8 mouse cellular contexts compared by ENCODE assay signal in the genomic region with DNA sequence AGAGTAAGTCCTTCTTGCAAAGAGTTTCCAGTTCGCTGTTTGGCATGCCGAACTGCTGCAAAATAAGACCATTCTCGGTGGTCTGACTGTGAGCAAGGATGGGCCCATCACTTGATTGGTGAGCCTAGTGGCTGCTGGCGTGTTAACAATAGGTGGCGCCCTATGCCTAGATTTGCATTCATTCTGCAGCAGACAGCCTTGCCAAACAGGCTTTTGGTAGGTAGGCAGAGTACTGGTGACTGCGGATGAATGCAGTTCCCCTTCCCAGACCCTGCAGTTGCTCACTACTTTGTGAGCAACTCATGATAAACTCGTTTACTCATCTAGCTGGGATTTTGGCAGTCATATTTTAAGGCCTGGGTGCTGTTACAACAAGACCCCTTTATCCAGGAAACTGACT. TPM values are rescaled to one million over a fixed set of nuclear protein-coding genes. Genes with fewer than 3 reads are reported as not detected.
DNase-seq lines count a peak whose midpoint lies in the region; ATAC-seq and TF ChIP-seq lines count a peak whose summit lies in the region.

No protein-coding gene starts in this region.

- no peak for TF ChIP-seq POLR2A in brain, embryonic 14.5 days (IDR thresholded peaks at IDR 0.05; ENCODE audit: borderline replicate concordance, extremely low read depth, insufficient read depth, insufficient read length, poor library complexity, severe bottlenecking)

- no peak overlapping the region for H3K9ac ChIP-seq in midbrain, embryonic 16.5 days (ENCODE audit: low read depth, low read length)

- DNase-seq in midbrain, embryonic 10.5 days (ENCODE audit: low spot score), result peak; percentile 62
- DNase-seq in brain, embryonic 14.5 days (ENCODE audit: low read depth), result peak; percentile 84
- peak; percentile 54 to 75 for DNase-seq in kidney, postnatal 36 days
- DNase-seq in lung, adult 18-20 months, result peak; percentile 35 to 60
- peak; percentile 34 for DNase-seq in right cerebral cortex, postnatal 14 days
- no peak for DNase-seq in spleen, postnatal 14 days (ENCODE audit: low spot score in 2 of 2)

- H3K4me1 ChIP-seq in midbrain, embryonic 10.5 days, result peaks cover 21% of the 10 kb centered on the region
- peaks cover 3% of the 10 kb centered on the region; the same call in 1 of the 2 replicates for H3K4me1 ChIP-seq in midbrain, embryonic 16.5 days (ENCODE audit: control insufficient read depth, insufficient read depth, low read length)

- no peak overlapping the region for H3K27ac ChIP-seq in midbrain, embryonic 10.5 days (replicated peaks)
- no peak overlapping the region for H3K27ac ChIP-seq in midbrain, embryonic 16.5 days (ENCODE audit: low read length)

- H3K9me3 ChIP-seq in midbrain, embryonic 10.5 days (replicated peaks), result no peaks in the 10 kb centered on the region; the same call in 1 of the 2 replicates
- H3K9me3 ChIP-seq in midbrain, embryonic 16.5 days (replicated peaks; ENCODE audit: control insufficient read depth, low read length, poor library complexity, severe bottlenecking), result 0 out of 2 replicates have a peak, but pooled peaks cover 3% of the 10 kb centered on the region

- no peak for ATAC-seq in midbrain, embryonic 16.5 days
- ATAC-seq in granulocyte monocyte progenitor cell, adult 5-6 weeks (replicated peaks; ENCODE audit: poor library complexity, severe bottlenecking), result peak; percentile 59

- H3K36me3 ChIP-seq in midbrain, embryonic 10.5 days, result no peaks in the 10 kb centered on the region
- H3K36me3 ChIP-seq in midbrain, embryonic 16.5 days (ENCODE audit: control insufficient read depth, insufficient read depth, low read length), result no peaks in the 10 kb centered on the region

- 20% methylated on average over 7 of the region's 7 CpGs for WGBS in midbrain, embryonic 10.5 days
- 27% methylated on average over 7 of the region's 7 CpGs for WGBS in midbrain, embryonic 16.5 days

- no peaks in the 10 kb centered on the region for H3K27me3 ChIP-seq in midbrain, embryonic 10.5 days (ENCODE audit: low read depth, poor library complexity, severe bottlenecking)
- H3K27me3 ChIP-seq in midbrain, embryonic 16.5 days (ENCODE audit: control insufficient read depth, insufficient read depth, low read depth, low read length), result no peaks in the 10 kb centered on the region

- peak; percentile 68; the same call in 1 of the 2 replicates for TF ChIP-seq CTCF in brain, embryonic 14.5 days (IDR thresholded peaks at IDR 0.05; ENCODE audit: borderline replicate concordance, extremely low read depth, insufficient read depth, insufficient read length)

- no peak overlapping the region for H3K4me2 ChIP-seq in midbrain, embryonic 16.5 days (ENCODE audit: low read length)

- H3K4me3 ChIP-seq in midbrain, embryonic 10.5 days, result no peak overlapping the region
- no peak overlapping the region for H3K4me3 ChIP-seq in midbrain, embryonic 16.5 days (ENCODE audit: low read depth, low read length)

RNA-seq across cellular contexts. Expression of a gene that starts 20.4 kb away (rescaled TPM):
- not detected in 2 replicates for polyA plus RNA-seq in midbrain, embryonic 10.5 days (2016; fragmentation: Nextera tagmentation; extraction: Ambion mirVana)
- polyA plus RNA-seq in midbrain, embryonic 16.5 days (2015; fragmentation: Nextera tagmentation; extraction: Ambion mirVana), result not detected in 2 replicates
- polyA plus RNA-seq in brain, embryonic 14.5 days (2012; rRNA removed), result not detected in 2 replicates
- total RNA-seq in granulocyte monocyte progenitor cell, adult 5-6 weeks (2014; fragmentation: Nextera tagmentation), result not detected in 2 replicates
- 0.86 TPM in 1 of 2 replicates, not detected in the other for total RNA-seq in granulocyte monocyte progenitor cell, adult 5-6 weeks (2017)

RNA-seq across cellular contexts. Expression of a gene that starts 41.2 kb away (rescaled TPM):
- polyA plus RNA-seq in midbrain, embryonic 10.5 days (2016; fragmentation: Nextera tagmentation; extraction: Ambion mirVana), result not detected in 2 replicates
- polyA plus RNA-seq in midbrain, embryonic 16.5 days (2015; fragmentation: Nextera tagmentation; extraction: Ambion mirVana), result not detected in 2 replicates
- not detected in 2 replicates for polyA plus RNA-seq in brain, embryonic 14.5 days (2012; rRNA removed)
- total RNA-seq in granulocyte monocyte progenitor cell, adult 5-6 weeks (2014; fragmentation: Nextera tagmentation), result not detected in 2 replicates
- total RNA-seq in granulocyte monocyte progenitor cell, adult 5-6 weeks (2017), result not detected in 2 replicates

Comparison
In these comparisons a context has a peak if more than half of its experiments do, and no peak if none do; other contexts are left out.
1. DNase-seq: peak in midbrain, embryonic 10.5 days (single experiment), brain, embryonic 14.5 days (single experiment), kidney, postnatal 36 days (2 of 2), lung, adult 18-20 months (2 of 2) and right cerebral cortex, postnatal 14 days (single experiment); none in spleen, postnatal 14 days (0 of 2).